Mouse (Mus musculus) liver, embryonic 11.5 days (tissue): ENCODE results near the gene Ubap2. TPM values are rescaled to one million over a fixed set of nuclear protein-coding genes. Genes with fewer than 3 reads are reported as not detected.

Experiments used
- ATAC-seq: fragments of 200-750 bp; cut with Nextera tagmentation; replicated peaks from 2 replicates; pipeline ENCODE4 v1.8.0; 2017; ENCODE audit warnings: moderate number of reproducible peaks, mild to moderate bottlenecking, moderate TSS enrichment, moderate library complexity; ENCODE audit not compliant: low FRiP score
- DNase-seq: peaks from one replicate; pipeline ENCODE4 v3.0.0-alpha.2; 2017; ENCODE audit warnings: low spot score
- H3K27ac ChIP-seq: fragments of 300-500 bp; sonication (generic); 2 replicates; pipeline ENCODE4 v1.5.1; 2014; ENCODE audit warnings: mild to moderate bottlenecking, low read depth, low read length, control low read depth
- H3K27me3 ChIP-seq: fragments of 300-500 bp; sonication (generic); replicated peaks from 2 replicates; pipeline ENCODE4 v1.6.1; 2014; ENCODE audit warnings: low read length, mixed read lengths; ENCODE audit not compliant: control insufficient read depth, insufficient read depth
- H3K36me3 ChIP-seq: fragments of 300-500 bp; sonication (generic); 2 replicates; pipeline ENCODE4 v1.6.1; 2014; ENCODE audit warnings: mild to moderate bottlenecking, low read length, moderate library complexity, mixed read lengths; ENCODE audit not compliant: control insufficient read depth, insufficient read depth
- H3K4me1 ChIP-seq: fragments of 300-500 bp; sonication (generic); replicated peaks from 2 replicates; pipeline ENCODE4 v1.6.1; 2014; ENCODE audit warnings: low read length, mixed read lengths; ENCODE audit not compliant: control insufficient read depth, insufficient read depth
- H3K4me2 ChIP-seq: fragments of 300-500 bp; sonication (generic); 2 replicates; pipeline ENCODE4 v1.6.1; 2014; ENCODE audit warnings: mild to moderate bottlenecking, control low read depth, moderate library complexity
- H3K4me3 ChIP-seq: fragments of 300-500 bp; sonication (generic); 2 replicates; pipeline ENCODE4 v1.5.1; 2014; ENCODE audit warnings: low read depth, low read length, control low read depth
- H3K9ac ChIP-seq: fragments of 300-500 bp; sonication (generic); 2 replicates; pipeline ENCODE4 v1.6.1; 2014; ENCODE audit warnings: low read depth, low read length, control low read depth
- H3K9me3 ChIP-seq: fragments of 300-500 bp; sonication (generic); 2 replicates; pipeline ENCODE4 v1.6.1; 2016; ENCODE audit warnings: low read length, inconsistent platforms, mixed read lengths; ENCODE audit not compliant: control insufficient read depth
- WGBS: fragments of 180-500 bp; shearing (Covaris S2); extraction: QIAGEN DNeasy Blood & Tissue Kit; methylation state at CpG from one replicate; pipeline ENCODE4 v1.1.7; 2014; 5-methylcytosine and 5-hydroxymethylcytosine counted together
- polyA plus RNA-seq: library from polyadenylated mRNA; unstranded; fragments of >200 nt; fragmentation: Nextera tagmentation; extraction: Ambion mirVana; gene quantifications from 2 replicates; pipeline ENCODE4 v1.2.1, GENCODE M21; 2014

Ubap2 gene
- polyA plus RNA-seq, 1 experiment from 2014 or later: 85.6 TPM

DNA sequence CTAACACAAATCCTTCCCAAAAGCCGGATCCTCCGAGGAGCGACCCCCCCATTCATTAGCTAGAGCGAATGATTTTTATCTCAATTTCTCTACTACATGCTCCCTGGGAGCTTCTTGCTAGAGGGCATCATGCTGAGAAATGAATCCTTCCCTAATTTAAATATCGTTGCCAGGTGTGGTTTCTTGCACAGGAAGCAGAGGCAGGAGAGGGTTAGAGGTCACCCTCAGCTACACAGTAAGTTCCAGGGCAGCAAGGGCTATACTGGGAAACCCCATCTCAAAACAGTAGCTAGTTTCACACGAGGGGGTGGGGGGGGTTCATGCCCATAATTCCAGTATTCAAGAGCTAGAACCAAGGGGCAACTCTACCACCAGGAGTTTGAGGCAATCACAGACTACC is 32.5 kb upstream of the Ubap2 start:
- Histone ChIP-seq H3K27me3 (no peaks in the 10 kb centered on the region), H3K9me3 (no peaks in the 10 kb centered on the region), H3K27ac (no peak overlapping the region), H3K9ac (no peak overlapping the region), H3K4me2 (no peak overlapping the region), H3K4me3 (no peak overlapping the region), H3K4me1 (peaks cover 15% of the 10 kb centered on the region), H3K36me3 (peaks cover 25% of the 10 kb centered on the region)
- 76% methylated on average over 6 of the region's 6 CpGs for WGBS
- DNase-seq (no peak), ATAC-seq (no peak)

DNA sequence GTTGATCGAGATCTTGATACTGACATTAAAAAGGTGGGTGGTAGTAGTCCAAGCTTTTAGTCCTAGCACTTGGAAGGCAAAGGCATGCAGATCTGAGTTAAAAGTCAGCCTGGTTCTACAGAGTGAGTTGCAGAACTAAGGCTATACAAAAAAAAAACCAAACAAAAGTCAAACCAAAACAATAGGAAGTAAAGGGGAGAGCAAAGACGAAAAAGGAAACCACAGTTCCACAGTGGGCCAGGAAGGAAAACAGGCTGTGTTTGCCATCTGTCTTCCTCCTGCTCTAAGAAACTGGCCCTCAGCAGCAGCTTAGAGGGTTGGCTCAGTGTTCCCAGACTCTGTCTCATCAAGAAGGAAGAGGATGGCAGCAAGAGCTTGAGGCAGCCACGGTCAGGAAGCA is 29.4 kb upstream of the Ubap2 start:
- no peaks in the 10 kb centered on the region for H3K27me3 ChIP-seq
- H3K4me1 ChIP-seq: peaks cover 15% of the 10 kb centered on the region
- H3K9ac ChIP-seq: no peak overlapping the region
- 46% methylated on average over 3 of the region's 3 CpGs for WGBS
- no peak for ATAC-seq
- H3K9me3 ChIP-seq: no peaks in the 10 kb centered on the region
- H3K36me3 ChIP-seq: peaks cover 40% of the 10 kb centered on the region
- DNase-seq: no peak
- H3K4me2 ChIP-seq: no peak overlapping the region
- no peak overlapping the region for H3K27ac ChIP-seq
- no peak overlapping the region for H3K4me3 ChIP-seq

DNA sequence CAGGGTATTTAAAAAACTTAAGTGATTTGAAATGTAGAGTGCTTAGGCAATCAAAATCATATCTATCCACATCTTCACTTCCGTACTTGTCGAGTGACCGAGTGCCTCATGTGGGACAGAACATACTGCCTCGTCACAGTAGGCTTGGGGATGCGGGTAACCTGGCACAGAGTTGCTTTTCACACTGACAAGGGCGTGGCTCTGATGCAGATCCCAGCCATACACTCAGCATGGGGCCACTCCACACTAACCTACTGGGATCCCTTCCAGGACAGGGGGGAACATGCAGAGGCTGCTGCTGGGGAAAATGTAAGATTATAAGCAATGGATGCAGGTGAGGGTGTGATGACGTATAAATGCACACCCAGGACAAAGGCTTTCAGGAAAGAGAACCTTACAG is 28.7 kb upstream of the Ubap2 start:
- H3K9ac ChIP-seq: no peak overlapping the region
- no peaks in the 10 kb centered on the region for H3K9me3 ChIP-seq
- no peak overlapping the region for H3K4me2 ChIP-seq
- 0 out of 2 replicates have a peak, but pooled peaks have one; percentile 27 for ATAC-seq
- H3K4me3 ChIP-seq: no peak overlapping the region
- H3K27me3 ChIP-seq: no peaks in the 10 kb centered on the region
- no peak for DNase-seq
- H3K4me1 ChIP-seq: peaks cover 15% of the 10 kb centered on the region
- H3K36me3 ChIP-seq: peaks cover 39% of the 10 kb centered on the region
- no peak overlapping the region for H3K27ac ChIP-seq
- 86% methylated on average over 7 of the region's 7 CpGs for WGBS

DNA sequence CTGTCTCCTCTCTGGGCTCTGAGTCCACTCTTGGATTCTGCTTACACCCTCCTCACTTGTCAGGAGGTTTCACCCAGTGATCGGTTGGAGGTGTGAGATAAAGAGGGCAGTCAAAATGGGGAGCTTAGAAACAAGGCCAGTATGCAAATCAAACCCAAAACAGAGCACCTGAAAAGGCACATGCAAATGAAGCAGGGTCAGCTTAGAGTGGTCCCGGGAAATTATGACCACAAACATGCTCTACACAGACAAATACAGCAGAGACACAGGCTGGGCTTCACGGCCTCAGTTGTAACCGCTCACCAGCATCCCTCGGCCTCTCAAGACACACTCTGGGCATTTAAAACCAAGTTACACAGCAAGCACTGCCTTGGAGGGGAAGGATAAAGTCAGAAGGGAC is 24.0 kb upstream of the Ubap2 start:
- peaks cover 54% of the 10 kb centered on the region for H3K36me3 ChIP-seq
- no peaks in the 10 kb centered on the region for H3K27me3 ChIP-seq
- no peaks in the 10 kb centered on the region for H3K4me1 ChIP-seq
- H3K27ac ChIP-seq: no peak overlapping the region
- ATAC-seq: no peak
- H3K9me3 ChIP-seq: no peaks in the 10 kb centered on the region
- H3K9ac ChIP-seq: no peak overlapping the region
- no peak for DNase-seq
- no peak overlapping the region for H3K4me2 ChIP-seq
- WGBS: 82% methylated on average over 5 of the region's 5 CpGs
- no peak overlapping the region for H3K4me3 ChIP-seq

DNA sequence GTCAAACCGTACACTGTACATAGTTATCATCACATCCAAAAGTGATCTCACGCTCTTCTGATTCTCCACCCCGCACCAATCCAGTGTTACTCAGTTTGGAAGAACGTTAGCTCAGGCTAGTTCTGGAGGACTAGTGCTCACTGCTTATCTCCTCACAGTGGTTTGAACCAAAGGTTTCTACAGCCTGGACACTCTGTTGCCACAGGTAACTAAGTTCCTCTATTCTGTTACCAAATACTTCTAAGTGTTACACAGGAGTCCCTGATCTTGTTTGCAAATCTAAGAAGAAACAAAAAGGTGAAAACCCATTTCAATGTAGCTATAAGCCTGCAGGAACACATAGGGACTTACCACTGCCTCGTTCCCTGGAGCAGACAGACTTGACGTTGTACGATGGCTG is 21.0 kb upstream of the Ubap2 start:
- ATAC-seq: no peak
- no peak overlapping the region for H3K4me3 ChIP-seq
- peaks cover 58% of the 10 kb centered on the region for H3K36me3 ChIP-seq
- no peak overlapping the region for H3K9ac ChIP-seq
- no peaks in the 10 kb centered on the region for H3K4me1 ChIP-seq
- no peak overlapping the region for H3K27ac ChIP-seq
- H3K27me3 ChIP-seq: no peaks in the 10 kb centered on the region
- no peaks in the 10 kb centered on the region for H3K9me3 ChIP-seq
- WGBS: 94% methylated on average over 7 of the region's 7 CpGs
- H3K4me2 ChIP-seq: no peak overlapping the region
- no peak for DNase-seq

DNA sequence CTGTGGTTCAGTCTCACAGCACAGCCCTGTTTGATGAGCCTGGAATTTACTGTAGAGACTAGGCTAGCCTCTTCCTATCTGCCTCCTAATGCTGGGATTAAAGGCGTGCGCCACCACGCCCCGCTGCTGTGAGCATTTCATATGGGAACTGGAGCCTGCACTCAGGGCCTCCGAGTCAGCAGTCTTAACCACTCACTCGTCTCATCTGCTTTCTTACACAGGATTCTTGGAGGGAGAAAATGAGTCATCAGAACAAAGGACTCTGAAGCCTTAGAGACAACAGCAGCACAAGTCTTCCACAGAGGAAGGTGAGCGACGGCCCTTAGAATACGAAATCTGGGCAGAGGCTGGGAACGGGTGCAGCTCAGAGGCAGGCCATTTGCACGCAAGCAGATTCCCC is 20.6 kb upstream of the Ubap2 start:
- Histone ChIP-seq H3K4me2 (no peak overlapping the region), H3K4me3 (no peak overlapping the region), H3K27me3 (no peaks in the 10 kb centered on the region), H3K27ac (no peak overlapping the region), H3K4me1 (no peaks in the 10 kb centered on the region), H3K9me3 (no peaks in the 10 kb centered on the region), H3K36me3 (peaks cover 56% of the 10 kb centered on the region), H3K9ac (no peak overlapping the region)
- 93% methylated on average over 11 of the region's 11 CpGs for WGBS
- DNase-seq (no peak), ATAC-seq (no peak)

DNA sequence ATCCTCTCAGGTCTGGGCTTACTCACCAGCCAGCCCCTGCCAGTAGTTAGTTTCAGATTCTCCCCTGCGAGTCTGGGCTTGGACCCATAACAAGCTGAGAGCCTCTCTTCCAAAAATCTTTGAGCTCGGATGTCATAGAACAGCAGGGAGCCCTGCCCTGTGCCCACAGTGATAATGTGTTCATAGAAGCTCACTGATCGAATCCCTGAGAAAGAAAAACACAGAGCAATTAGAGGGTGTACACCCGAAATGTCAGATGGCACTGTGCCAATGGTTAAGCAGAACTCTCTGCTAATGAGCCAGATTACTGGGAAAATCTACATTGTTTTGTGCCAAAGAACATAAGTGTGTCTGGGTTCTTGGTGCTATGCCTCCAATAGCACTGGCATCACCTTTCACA is 19.0 kb upstream of the Ubap2 start:
- peaks cover 42% of the 10 kb centered on the region for H3K36me3 ChIP-seq
- no peak for ATAC-seq

DNA sequence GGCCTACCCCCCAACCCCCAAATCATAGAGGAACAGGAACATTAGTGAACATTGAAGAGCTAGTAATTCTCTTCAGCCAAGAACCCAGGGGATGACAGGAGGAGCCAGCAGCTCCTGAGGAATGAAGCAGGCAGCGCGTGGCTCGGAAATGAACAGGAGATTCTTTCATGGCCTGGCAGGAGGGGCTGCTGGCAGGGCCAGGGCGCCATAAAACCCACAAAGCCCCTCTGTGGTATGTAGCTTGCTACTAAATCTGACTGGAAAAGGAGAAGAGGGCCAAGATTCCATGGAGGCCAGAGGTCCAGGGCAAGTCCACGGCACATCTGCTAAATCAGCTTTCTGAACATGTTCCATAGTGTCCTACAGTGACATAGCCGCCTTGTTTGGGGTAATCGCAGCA is 14.9 kb upstream of the Ubap2 start:
- DNase-seq (no peak), ATAC-seq (no peak)
- H3K4me2 ChIP-seq: no peak overlapping the region
- 92% methylated on average over 7 of the region's 7 CpGs for WGBS
- no peak overlapping the region for H3K4me3 ChIP-seq
- no peaks in the 10 kb centered on the region for H3K27me3 ChIP-seq
- H3K27ac ChIP-seq: no peak overlapping the region
- no peaks in the 10 kb centered on the region for H3K9me3 ChIP-seq
- H3K4me1 ChIP-seq: no peaks in the 10 kb centered on the region
- peaks cover 19% of the 10 kb centered on the region for H3K36me3 ChIP-seq
- no peak overlapping the region for H3K9ac ChIP-seq

More for the DNA sequence above, 19.0 kb upstream of the Ubap2 start:
- 88% methylated on average over 4 of the region's 4 CpGs for WGBS
- DNase-seq: no peak
- H3K9ac ChIP-seq: no peak overlapping the region
- no peak overlapping the region for H3K27ac ChIP-seq
- no peaks in the 10 kb centered on the region for H3K27me3 ChIP-seq
- H3K4me1 ChIP-seq: no peaks in the 10 kb centered on the region
- no peak overlapping the region for H3K4me2 ChIP-seq
- no peak overlapping the region for H3K4me3 ChIP-seq
- H3K9me3 ChIP-seq: no peaks in the 10 kb centered on the region

DNA sequence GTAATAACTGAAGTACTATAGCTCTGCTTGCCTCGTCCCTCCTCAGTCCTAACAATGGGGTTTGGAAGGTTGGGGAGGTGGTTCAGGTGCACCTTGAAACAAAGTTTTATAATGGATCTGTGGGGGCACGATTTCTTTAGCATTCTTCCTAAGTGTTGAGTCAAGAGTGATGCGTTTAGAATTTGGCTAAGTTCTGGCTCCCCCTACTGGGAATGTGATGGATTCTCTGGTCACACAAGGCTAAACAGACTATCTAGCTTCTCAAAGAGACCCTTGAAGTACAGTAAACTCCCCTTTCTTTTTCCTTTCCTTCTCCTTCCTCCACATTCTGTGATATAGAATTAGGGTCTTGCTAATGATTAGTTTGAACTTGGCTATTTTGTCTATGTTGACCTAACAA is 11.5 kb upstream of the Ubap2 start:
- Histone ChIP-seq H3K4me3 (no peak overlapping the region), H3K36me3 (peaks cover 7% of the 10 kb centered on the region), H3K9me3 (no peaks in the 10 kb centered on the region), H3K4me1 (no peaks in the 10 kb centered on the region), H3K27ac (no peak overlapping the region), H3K27me3 (no peaks in the 10 kb centered on the region), H3K4me2 (no peak overlapping the region), H3K9ac (no peak overlapping the region)
- ATAC-seq (no peak), DNase-seq (no peak)
- WGBS: 20% methylated on average over 3 of the region's 3 CpGs
